ENCODE assay signal across 9 mouse cellular contexts in the genomic region with DNA sequence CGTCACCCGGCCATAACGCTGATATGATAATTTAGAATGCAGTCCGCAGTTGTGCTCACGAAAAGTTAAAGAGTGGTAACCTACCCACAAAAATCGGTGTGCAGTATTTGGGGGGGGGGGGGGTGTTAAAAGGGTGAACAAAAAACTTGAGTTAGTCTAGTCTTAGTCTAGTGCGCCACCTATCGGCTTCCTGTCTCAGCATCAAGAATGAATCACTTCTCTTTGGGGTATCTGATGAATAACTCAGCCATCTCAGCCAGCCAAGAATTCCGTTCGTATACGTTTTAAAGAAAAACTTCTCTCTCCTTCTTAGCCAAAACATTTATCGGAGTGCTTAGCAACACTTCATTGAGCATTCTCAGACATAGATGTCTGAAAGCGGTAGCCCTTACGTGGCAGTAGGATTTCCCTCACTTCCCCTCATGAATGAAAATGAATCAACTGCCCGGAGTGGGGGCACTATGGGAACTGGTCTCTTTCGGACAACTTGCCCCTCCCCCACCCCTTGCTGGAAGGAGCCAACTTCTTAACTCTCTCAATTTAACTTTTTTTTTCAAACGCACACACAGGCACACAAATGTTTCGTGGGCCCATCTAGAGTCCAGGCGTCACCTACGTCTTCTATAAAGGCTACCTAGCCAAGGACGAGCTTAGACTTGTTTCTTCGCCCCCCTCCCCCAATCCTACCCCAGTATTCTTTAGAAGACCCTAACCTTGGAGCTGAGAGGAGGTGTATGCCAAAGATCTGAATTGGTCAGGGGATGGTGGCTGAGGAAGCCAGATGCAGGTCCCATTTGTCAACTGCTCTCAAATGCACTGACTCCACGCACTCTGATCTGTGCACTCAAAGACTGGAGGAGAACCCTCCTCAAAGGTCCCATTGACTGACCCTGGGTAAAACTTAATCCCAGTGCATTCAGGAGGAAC. TPM values are rescaled to one million over a fixed set of nuclear protein-coding genes. Genes with fewer than 3 reads are reported as not detected.
DNase-seq lines count a peak whose midpoint lies in the region; ATAC-seq and TF ChIP-seq lines count a peak whose summit lies in the region.
"Had no signal": no experiment of that assay in that cellular context is flagged by ENCODE, and none has a peak within 500 bp of the region (broad histone marks: within the 10 kb centered on the region; RNA-seq: fewer than 3 reads in every experiment).

No protein-coding gene starts in this region.

- DNase-seq in urinary bladder, adult 18-20 months (ENCODE audit: low spot score in 2 of 2) = peak; percentile 30 to 34
- no peak for DNase-seq in urinary bladder, adult 2 months (ENCODE audit: low spot score)
- peak; percentile 62 for DNase-seq in embryo, embryonic 9.5 days (ENCODE audit: extremely low spot score)
- DNase-seq in heart, adult 18-20 months = peak; percentile 45 to 80
- peak; percentile 70 for DNase-seq in kidney, adult 2 months
- DNase-seq in thymus, postnatal 10 days (ENCODE audit: low spot score in 2 of 2) = peak; percentile 6 to 29

- H3K9me3 ChIP-seq in limb, embryonic 12.5 days = 0 out of 2 replicates have a peak, but pooled peaks cover 4% of the 10 kb centered on the region
- H3K9me3 ChIP-seq in midbrain, embryonic 15.5 days = no peaks in the 10 kb centered on the region

- no peak for TF ChIP-seq POLR2A in kidney, adult 2 months (IDR thresholded peaks at IDR 0.05; ENCODE audit: low read depth, low read length)

- H3K36me3 ChIP-seq in kidney, adult 2 months (ENCODE audit: control insufficient read depth, insufficient read depth, low read length) = no peaks in the 10 kb centered on the region
- no peaks in the 10 kb centered on the region for H3K36me3 ChIP-seq in limb, embryonic 12.5 days
- H3K36me3 ChIP-seq in midbrain, embryonic 15.5 days (replicated peaks) = no peaks in the 10 kb centered on the region

- H3K9ac ChIP-seq in limb, embryonic 12.5 days (replicated peaks) = peak overlapping the region; percentile 79
- H3K9ac ChIP-seq in midbrain, embryonic 15.5 days = peak overlapping the region; percentile 14

- H3K27ac ChIP-seq in kidney, adult 2 months (ENCODE audit: insufficient read depth, low read depth, low read length) = no peak overlapping the region
- H3K27ac ChIP-seq in limb, embryonic 12.5 days = peak overlapping the region; percentile 90
- no peak overlapping the region for H3K27ac ChIP-seq in midbrain, embryonic 15.5 days
- H3K27ac ChIP-seq: macrophage had no signal

- H3K4me3 ChIP-seq in kidney, adult 2 months (ENCODE audit: insufficient read depth, low read depth, low read length) = peak overlapping the region; percentile 55; the same call in 1 of the 2 replicates
- peak overlapping the region; percentile 64 for H3K4me3 ChIP-seq in limb, embryonic 12.5 days (replicated peaks)
- peak overlapping the region; percentile 54 for H3K4me3 ChIP-seq in midbrain, embryonic 15.5 days

- H3K4me2 ChIP-seq in limb, embryonic 12.5 days = peak overlapping the region; percentile 83
- peak overlapping the region; percentile 95 for H3K4me2 ChIP-seq in midbrain, embryonic 15.5 days

- ATAC-seq in limb, embryonic 12.5 days (ENCODE audit: insufficient number of reproducible peaks, insufficient read depth, low FRiP score, low TSS enrichment, low read depth) = no peak
- no peak for ATAC-seq in midbrain, embryonic 15.5 days (replicated peaks)

- H3K27me3 ChIP-seq in kidney, adult 2 months (replicated peaks; ENCODE audit: control insufficient read depth, insufficient read depth, low read length) = peaks cover 3% of the 10 kb centered on the region; the same call in 1 of the 2 replicates
- H3K27me3 ChIP-seq in limb, embryonic 12.5 days = peaks cover 33% of the 10 kb centered on the region
- H3K27me3 ChIP-seq in midbrain, embryonic 15.5 days (replicated peaks) = peaks cover 31% of the 10 kb centered on the region

- H3K4me1 ChIP-seq in kidney, adult 2 months (ENCODE audit: control insufficient read depth, insufficient read depth, low read length) = no peaks in the 10 kb centered on the region; the same call in 1 of the 2 replicates
- H3K4me1 ChIP-seq in limb, embryonic 12.5 days (replicated peaks) = peaks cover 48% of the 10 kb centered on the region
- H3K4me1 ChIP-seq in midbrain, embryonic 15.5 days = peaks cover 55% of the 10 kb centered on the region

- WGBS in kidney, adult 2 months = 14% methylated on average over 23 of the region's 23 CpGs
- 7% methylated on average over 23 of the region's 23 CpGs for WGBS in limb, embryonic 12.5 days
- 7% methylated on average over 23 of the region's 23 CpGs for WGBS in midbrain, embryonic 15.5 days

- TF ChIP-seq CTCF in kidney, adult 2 months (conservative IDR thresholded peaks at IDR 0.05; ENCODE audit: insufficient read depth, insufficient read length, low read depth, low read length) = peak; percentile 31; the same call in 1 of the 2 replicates

RNA-seq across cellular contexts. Expression of a gene that starts 1.5 kb away (rescaled TPM):
- polyA plus RNA-seq in urinary bladder, adult 2 months (2012; rRNA removed) = 201 and 217 TPM in 2 replicates
- 1 to 10 TPM in 1 of 2 experiments, under 1 TPM in 1; 0.42 to 1.2 TPM for total RNA-seq in heart, adult 18-20 months (2021)
- polyA plus RNA-seq in kidney, adult 2 months (2012; rRNA removed) = 7.1 and 9.2 TPM in 2 replicates
- polyA plus RNA-seq in limb, embryonic 12.5 days (2016; fragmentation: Nextera tagmentation; extraction: Ambion mirVana) = 32.9 and 33.6 TPM in 2 replicates
- polyA plus RNA-seq in midbrain, embryonic 15.5 days (2015; fragmentation: Nextera tagmentation; extraction: Ambion mirVana) = 4.8 and 5.6 TPM in 2 replicates

RNA-seq across cellular contexts. Expression of a gene that starts 42.5 kb away (rescaled TPM):
- 399 and 458 TPM in 2 replicates for polyA plus RNA-seq in urinary bladder, adult 2 months (2012; rRNA removed)
- total RNA-seq in heart, adult 18-20 months (2021) = 1,000 to 10,000 TPM in 1 of 2 experiments, 100 to 1,000 TPM in 1; 936 to 1,036 TPM
- polyA plus RNA-seq in kidney, adult 2 months (2012; rRNA removed) = 508 and 670 TPM in 2 replicates
- polyA plus RNA-seq in limb, embryonic 12.5 days (2016; fragmentation: Nextera tagmentation; extraction: Ambion mirVana) = 626 and 661 TPM in 2 replicates
- polyA plus RNA-seq in midbrain, embryonic 15.5 days (2015; fragmentation: Nextera tagmentation; extraction: Ambion mirVana) = 735 and 766 TPM in 2 replicates
